Mouse (Mus musculus): ENCODE results near the gene Psg16. TPM values are rescaled to one million over a fixed set of nuclear protein-coding genes. Genes with fewer than 3 reads are reported as not detected.
"Not testable (repeated sequence)": the region's sequence is repeated elsewhere in the genome, so short reads cannot be mapped to it uniquely, and the experiment has no call there.

Gene Psg16
- polyA plus RNA-seq, 1 experiment: not detected

DNA sequence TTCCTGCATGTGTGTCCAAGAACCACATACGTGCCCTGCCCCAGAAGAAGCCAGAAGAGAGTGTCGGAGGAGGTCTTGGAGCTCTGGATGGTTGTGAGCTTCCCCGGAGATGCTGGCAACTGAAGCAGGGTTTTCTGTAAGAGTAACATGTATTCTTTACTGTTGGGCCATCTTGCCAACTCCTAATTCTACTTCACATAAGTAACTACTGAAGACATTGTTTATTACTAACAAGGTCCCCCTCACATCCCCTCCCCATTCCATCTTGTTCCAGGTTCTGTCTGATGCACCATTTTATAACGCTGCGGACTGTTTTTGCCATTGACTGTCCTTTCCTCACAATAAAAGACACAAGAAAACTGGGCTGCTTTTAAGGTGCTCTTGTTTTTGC is 332 bp upstream of the Psg16 start:
- no peak overlapping the region for H3K27ac ChIP-seq (ENCODE audit: insufficient read depth, low read length)
- TF ChIP-seq POLR2A (IDR thresholded peaks at IDR 0.05; ENCODE audit: low read depth, low read length) (no peak), CTCF (IDR thresholded peaks at IDR 0.05; ENCODE audit: extremely low read depth, insufficient read depth, insufficient read length, insufficient replicate concordance) (no peak)
- no peak overlapping the region for H3K4me3 ChIP-seq (ENCODE audit: extremely low read depth, insufficient read depth, insufficient read length)
- no peak for DNase-seq (ENCODE audit: low read depth in 1 of 2, low spot score in 2 of 2)
- H3K4me1 ChIP-seq (ENCODE audit: control insufficient read depth, insufficient read depth, insufficient read length): no peaks in the 10 kb centered on the region
- 59% methylated on average over 5 of the region's 5 CpGs for WGBS
- no peaks in the 10 kb centered on the region for H3K27me3 ChIP-seq (ENCODE audit: control insufficient read depth, insufficient read depth, low read length)
- no peaks in the 10 kb centered on the region for H3K36me3 ChIP-seq (ENCODE audit: control insufficient read depth, insufficient read depth, low read length)

DNA sequence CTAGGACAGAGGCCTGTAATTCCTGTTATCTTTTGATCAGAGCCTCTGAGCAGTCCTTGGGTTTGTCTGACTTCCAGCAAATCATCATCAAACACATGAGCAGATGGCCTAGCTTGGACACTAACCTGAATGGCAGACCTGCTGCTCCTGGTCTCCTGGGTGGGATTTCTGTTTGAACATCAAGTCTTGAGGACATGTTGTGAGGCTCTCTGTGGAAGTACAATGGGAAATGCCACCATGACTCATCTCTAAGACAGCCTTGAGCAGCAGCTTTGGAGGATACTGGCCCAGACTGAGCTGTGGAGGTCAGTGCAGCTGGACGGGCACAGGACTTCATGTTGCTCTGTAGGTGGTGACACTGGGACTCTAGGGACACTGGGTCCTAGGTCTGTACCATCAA is 2.7 kb downstream of the Psg16 start:
- TF ChIP-seq POLR2A (IDR thresholded peaks at IDR 0.05; ENCODE audit: low read depth, low read length): no peak
- 95% methylated on average over 1 of the region's 1 CpGs for WGBS
- H3K4me1 ChIP-seq (ENCODE audit: control insufficient read depth, insufficient read depth, insufficient read length): no peaks in the 10 kb centered on the region
- no peak for DNase-seq (ENCODE audit: low read depth in 1 of 2, low spot score in 2 of 2)
- no peaks in the 10 kb centered on the region for H3K36me3 ChIP-seq (ENCODE audit: control insufficient read depth, insufficient read depth, low read length)
- no peaks in the 10 kb centered on the region for H3K27me3 ChIP-seq (ENCODE audit: control insufficient read depth, insufficient read depth, low read length)
- no peak overlapping the region for H3K27ac ChIP-seq (ENCODE audit: insufficient read depth, low read length)
- H3K4me3 ChIP-seq (ENCODE audit: extremely low read depth, insufficient read depth, insufficient read length): no peak overlapping the region

DNA sequence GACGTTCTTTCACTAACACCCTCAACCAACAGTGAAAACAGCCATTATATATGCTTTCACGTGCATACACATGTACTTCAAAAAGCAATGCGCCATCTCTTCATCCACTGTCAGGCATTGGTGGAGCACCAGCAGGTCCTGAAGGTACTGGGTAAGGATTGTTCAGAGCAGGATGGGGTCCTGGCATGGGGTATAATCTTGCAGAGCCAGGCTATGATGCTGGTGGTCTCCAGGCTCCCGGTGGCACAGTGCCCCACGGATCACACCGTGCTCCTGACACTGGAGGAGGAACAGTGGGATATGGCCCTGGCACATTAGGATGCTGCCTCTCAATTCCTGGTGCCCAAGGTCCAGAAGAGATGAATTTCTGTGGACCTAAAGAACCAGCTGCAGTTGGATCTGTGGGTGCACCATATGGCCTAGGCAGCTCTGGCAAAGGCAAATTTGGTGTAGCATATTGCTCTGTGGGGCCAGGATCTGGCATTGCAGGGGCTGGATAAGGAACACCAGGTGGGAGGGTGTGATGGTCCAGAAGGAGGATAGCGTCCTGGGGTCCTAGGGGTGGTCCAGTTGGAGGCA is 4.3 kb downstream of the Psg16 start:
- WGBS: 85% methylated on average over 7 of the region's 7 CpGs
- H3K27ac ChIP-seq (ENCODE audit: insufficient read depth, low read length): no peak overlapping the region
- no peaks in the 10 kb centered on the region for H3K4me1 ChIP-seq (ENCODE audit: control insufficient read depth, insufficient read depth, insufficient read length)
- no peak overlapping the region for H3K4me3 ChIP-seq (ENCODE audit: extremely low read depth, insufficient read depth, insufficient read length)
- H3K27me3 ChIP-seq (ENCODE audit: control insufficient read depth, insufficient read depth, low read length): no peaks in the 10 kb centered on the region
- no peak for TF ChIP-seq CTCF (IDR thresholded peaks at IDR 0.05; ENCODE audit: extremely low read depth, insufficient read depth, insufficient read length, insufficient replicate concordance)
- no peak for TF ChIP-seq POLR2A (IDR thresholded peaks at IDR 0.05; ENCODE audit: low read depth, low read length)
- DNase-seq (ENCODE audit: low read depth in 1 of 2, low spot score in 2 of 2): no peak
- H3K36me3 ChIP-seq (ENCODE audit: control insufficient read depth, insufficient read depth, low read length): no peaks in the 10 kb centered on the region

GRCm38 (mm10) chr7:17082766-17083165 is 8.9 kb downstream of the Psg16 start:
- Histone ChIP-seq H3K27me3 (ENCODE audit: control insufficient read depth, insufficient read depth, low read length) (no peaks in the 10 kb centered on the region), H3K4me1 (ENCODE audit: control insufficient read depth, insufficient read depth, insufficient read length) (no peaks in the 10 kb centered on the region), H3K27ac (ENCODE audit: insufficient read depth, low read length) (no peak overlapping the region), H3K4me3 (ENCODE audit: extremely low read depth, insufficient read depth, insufficient read length) (no peak overlapping the region), H3K36me3 (ENCODE audit: control insufficient read depth, insufficient read depth, low read length) (no peaks in the 10 kb centered on the region)
- no peak for DNase-seq (ENCODE audit: low read depth in 1 of 2, low spot score in 2 of 2)
- 43% methylated on average over 4 of the region's 4 CpGs for WGBS
- TF ChIP-seq POLR2A (IDR thresholded peaks at IDR 0.05; ENCODE audit: low read depth, low read length) (no peak), CTCF (IDR thresholded peaks at IDR 0.05; ENCODE audit: extremely low read depth, insufficient read depth, insufficient read length, insufficient replicate concordance) (no peak)

DNA sequence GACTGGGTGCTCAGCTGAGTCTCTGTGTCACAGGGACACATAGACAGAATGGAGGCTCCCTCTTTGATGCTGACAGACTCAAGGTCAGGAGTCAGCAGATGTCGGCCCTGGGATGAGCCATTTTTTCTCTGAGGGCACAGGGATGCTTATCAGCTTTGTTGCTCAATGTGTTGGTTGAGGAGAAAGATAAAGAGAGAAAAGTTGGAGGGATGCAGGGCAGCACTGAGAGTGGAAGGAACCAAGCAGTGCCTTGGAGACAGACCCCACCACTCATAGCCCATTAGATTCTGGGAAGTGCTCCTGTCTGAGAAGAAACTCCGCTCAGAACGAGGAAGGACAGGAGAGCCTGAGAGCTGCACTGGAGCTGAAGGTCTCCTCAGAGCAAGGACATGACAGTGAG is 13.9 kb downstream of the Psg16 start:
- Histone ChIP-seq H3K4me3 (ENCODE audit: extremely low read depth, insufficient read depth, insufficient read length) (no peak overlapping the region), H3K36me3 (ENCODE audit: control insufficient read depth, insufficient read depth, low read length) (no peaks in the 10 kb centered on the region), H3K27me3 (ENCODE audit: control insufficient read depth, insufficient read depth, low read length) (no peaks in the 10 kb centered on the region), H3K4me1 (ENCODE audit: control insufficient read depth, insufficient read depth, insufficient read length) (no peaks in the 10 kb centered on the region), H3K27ac (ENCODE audit: insufficient read depth, low read length) (no peak overlapping the region)
- TF ChIP-seq CTCF (IDR thresholded peaks at IDR 0.05; ENCODE audit: extremely low read depth, insufficient read depth, insufficient read length, insufficient replicate concordance): no peak
- no peak for TF ChIP-seq POLR2A (IDR thresholded peaks at IDR 0.05; ENCODE audit: low read depth, low read length)
- WGBS: 70% methylated on average over 3 of the region's 3 CpGs
- DNase-seq (ENCODE audit: low read depth in 1 of 2, low spot score in 2 of 2): no peak

DNA sequence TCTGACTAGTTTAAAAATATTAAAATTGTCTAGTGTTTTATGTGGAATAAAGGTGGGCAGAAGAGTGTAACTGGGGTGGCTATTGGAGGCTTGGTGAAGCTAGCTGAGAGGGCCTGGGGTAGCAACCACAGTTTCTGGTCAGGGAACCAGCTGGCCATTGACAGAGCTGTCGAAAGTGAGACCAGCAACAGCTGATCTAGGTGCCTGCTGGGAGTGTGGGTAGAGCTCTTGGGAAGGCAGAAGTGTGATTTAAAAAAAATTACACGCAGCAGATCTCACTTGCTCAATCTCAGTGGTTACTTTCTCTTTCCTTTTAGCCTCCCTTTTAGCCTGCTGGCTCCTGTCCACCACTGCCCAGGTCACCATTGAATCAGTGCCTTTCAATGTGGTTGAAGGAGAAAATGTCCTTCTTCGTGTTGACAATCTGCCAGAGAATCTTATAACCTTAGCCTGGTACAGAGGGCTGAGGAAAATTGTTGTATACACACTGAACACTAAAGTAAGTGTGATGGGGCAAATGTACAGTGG is 16.3 kb downstream of the Psg16 start:
- H3K27me3 ChIP-seq (ENCODE audit: control insufficient read depth, insufficient read depth, low read length): no peaks in the 10 kb centered on the region
- no peak overlapping the region for H3K4me3 ChIP-seq (ENCODE audit: extremely low read depth, insufficient read depth, insufficient read length)
- TF ChIP-seq CTCF (IDR thresholded peaks at IDR 0.05; ENCODE audit: extremely low read depth, insufficient read depth, insufficient read length, insufficient replicate concordance): no peak
- no peak for TF ChIP-seq POLR2A (IDR thresholded peaks at IDR 0.05; ENCODE audit: low read depth, low read length)
- DNase-seq (ENCODE audit: low read depth in 1 of 2, low spot score in 2 of 2): no peak
- H3K36me3 ChIP-seq (ENCODE audit: control insufficient read depth, insufficient read depth, low read length): no peaks in the 10 kb centered on the region
- WGBS: 38% methylated on average over 3 of the region's 3 CpGs
- no peaks in the 10 kb centered on the region for H3K4me1 ChIP-seq (ENCODE audit: control insufficient read depth, insufficient read depth, insufficient read length)
- H3K27ac ChIP-seq (ENCODE audit: insufficient read depth, low read length): no peak overlapping the region

GRCm38 (mm10) chr7:17091280-17091679 is 17.4 kb downstream of the Psg16 start:
- TF ChIP-seq CTCF (IDR thresholded peaks at IDR 0.05; ENCODE audit: extremely low read depth, insufficient read depth, insufficient read length, insufficient replicate concordance) (peak; percentile 17; the same call in 1 of the 2 replicates), POLR2A (IDR thresholded peaks at IDR 0.05; ENCODE audit: low read depth, low read length) (no peak)
- H3K4me1 ChIP-seq (ENCODE audit: control insufficient read depth, insufficient read depth, insufficient read length): no peaks in the 10 kb centered on the region
- WGBS: 3% methylated on average over 1 of the region's 1 CpGs
- H3K27ac ChIP-seq (ENCODE audit: insufficient read depth, low read length): no peak overlapping the region
- no peaks in the 10 kb centered on the region for H3K36me3 ChIP-seq (ENCODE audit: control insufficient read depth, insufficient read depth, low read length)
- no peaks in the 10 kb centered on the region for H3K27me3 ChIP-seq (ENCODE audit: control insufficient read depth, insufficient read depth, low read length)
- H3K4me3 ChIP-seq (ENCODE audit: extremely low read depth, insufficient read depth, insufficient read length): no peak overlapping the region
- DNase-seq (ENCODE audit: low read depth in 1 of 2, low spot score in 2 of 2): peak in 1 of 2 experiments; percentile 11

- DNase-seq (ENCODE audit: low read depth in 1 of 2, low spot score in 2 of 2); H3K4me3 ChIP-seq (ENCODE audit: extremely low read depth, insufficient read depth, insufficient read length); H3K27me3 ChIP-seq (ENCODE audit: control insufficient read depth, insufficient read depth, low read length); H3K4me1 ChIP-seq (ENCODE audit: control insufficient read depth, insufficient read depth, insufficient read length); H3K27ac ChIP-seq (ENCODE audit: insufficient read depth, low read length); H3K36me3 ChIP-seq (ENCODE audit: control insufficient read depth, insufficient read depth, low read length): not testable (repeated sequence)
- WGBS: 87% methylated on average over 13 of the region's 13 CpGs
Observed at GRCm38 (mm10) chr7:17101631-17102030, 27.8 kb downstream of the Psg16 start.

Data from spleen, adult 2 months (tissue).